Mouse (Mus musculus): ENCODE measurements around the gene Gpr1. TPM values are rescaled to one million over a fixed set of nuclear protein-coding genes. Genes with fewer than 3 reads are reported as not detected.
"Not testable (repeated sequence)": the region's sequence is repeated elsewhere in the genome, so short reads cannot be mapped to it uniquely, and the experiment has no call there.

The Gpr1 gene
- total RNA-seq, 2 experiments from 2014 or later, result 0.36 to 0.59 TPM

GRCm38 (mm10) chr1:63182212-63182611, 32.1 kb downstream of the Gpr1 start:
- peak; percentile 75 to 83 for DNase-seq
- intact Hi-C loops (cut with DNase I), result loop anchor here (2.0 to 10.0 kb wide), 2 partner anchors 71 to 293 kb away; no protein-coding TSS in a partner anchor

- intact Hi-C loops (cut with DNase I), result loop anchor here (10.0 kb wide), 1 partner anchor 293 kb away; no protein-coding TSS in a partner anchor
- no peak for DNase-seq
Observed at GRCm38 (mm10) chr1:63181480-63181879, 32.9 kb downstream of the Gpr1 start.

- peak; percentile 91 to 95 for DNase-seq
- intact Hi-C loops (cut with DNase I), result loop anchor here (10.0 kb wide), 1 partner anchor 294 kb away; no protein-coding TSS in a partner anchor
Observed at GRCm38 (mm10) chr1:63181019-63181418, 33.3 kb downstream of the Gpr1 start.

GRCm38 (mm10) chr1:63180575-63180974, 33.8 kb downstream of the Gpr1 start:
- intact Hi-C loops (cut with DNase I), result loop anchor here (10.0 kb wide), 1 partner anchor 294 kb away; no protein-coding TSS in a partner anchor
- DNase-seq, result not testable (repeated sequence)

- DNase-seq, result no peak
- intact Hi-C loops (cut with DNase I), result loop anchor here (10.0 kb wide), 1 partner anchor 295 kb away; no protein-coding TSS in a partner anchor
Observed at GRCm38 (mm10) chr1:63180122-63180521, 34.2 kb downstream of the Gpr1 start.

GRCm38 (mm10) chr1:63178308-63178707, 36.0 kb downstream of the Gpr1 start:
- no peak for DNase-seq
- intact Hi-C loops (cut with DNase I), result no loop called here

GRCm38 (mm10) chr1:63176604-63177421, 37.5 kb downstream of the Gpr1 start, which contains the start of the genes Eef1b2 and Ndufs1:
TSS of gene Eef1b2 (plus strand) at chr1:63176825.
TSS of gene Ndufs1 (minus strand) at chr1:63176833.
- DNase-seq, result peak; percentile 94 to 97
- intact Hi-C loops (cut with DNase I), result no loop called here

GRCm38 (mm10) chr1:63176259-63176603, 38.1 kb downstream of the Gpr1 start:
- intact Hi-C loops (cut with DNase I), result no loop called here
- no peak for DNase-seq

GRCm38 (mm10) chr1:63175853-63176252, 38.5 kb downstream of the Gpr1 start:
- peak; percentile 9 to 24 for DNase-seq
- intact Hi-C loops (cut with DNase I), result no loop called here

GRCm38 (mm10) chr1:63168638-63169037, 45.7 kb downstream of the Gpr1 start:
- DNase-seq, result no peak
- intact Hi-C loops (cut with DNase I), result no loop called here

- DNase-seq, result no peak
- intact Hi-C loops (cut with DNase I), result no loop called here
Observed at GRCm38 (mm10) chr1:63140231-63140630, 74.1 kb downstream of the Gpr1 start.

GRCm38 (mm10) chr1:63138586-63138985, 75.8 kb downstream of the Gpr1 start:
- DNase-seq; intact Hi-C loops (cut with DNase I): not testable (repeated sequence)

GRCm38 (mm10) chr1:63137971-63138370, 76.4 kb downstream of the Gpr1 start:
- DNase-seq, result no peak
- intact Hi-C loops (cut with DNase I), result no loop called here

GRCm38 (mm10) chr1:63134530-63134929, 79.8 kb downstream of the Gpr1 start:
- intact Hi-C loops (cut with DNase I), result no loop called here

More at GRCm38 (mm10) chr1:63134530-63134929, 79.8 kb downstream of the Gpr1 start:
- DNase-seq, result no peak

Small RNAs within 50 kb of the gene (microRNA-seq; reads per million reads assigned to microRNA genes)
- gene Gm24557 (0 reads per million in 2 experiments), gene Gm27512 (0 reads per million in 2 experiments)

Other genes with a start within 250 kb of the Gpr1 start
- 10 to 100 TPM; 24.4 to 25.3 TPM for gene Ino80d, start 99.9 kb downstream of the Gpr1 start, total RNA-seq (2021)
- gene Eef1b2, start 37.7 kb downstream of the Gpr1 start, total RNA-seq (2021), result 100 to 1,000 TPM; 353 to 397 TPM
- 100 to 1,000 TPM; 776 to 791 TPM for gene Ndufs1, start 37.7 kb downstream of the Gpr1 start, total RNA-seq (2021)
- gene Zdbf2, start 58.7 kb upstream of the Gpr1 start, total RNA-seq (2021), result 1 to 10 TPM; 1.3 to 1.4 TPM
- gene Adam23, start 231.3 kb upstream of the Gpr1 start, total RNA-seq (2021), result 1 to 10 TPM; 2.8 to 3.5 TPM